Mouse (Mus musculus): ENCODE measurements around the gene Rfxank.

Gene Rfxank

GRCm38 (mm10) chr8:70150158-70150557, 11.2 kb upstream of the Rfxank start:
- no peak for DNase-seq (ENCODE audit: low spot score)

GRCm38 (mm10) chr8:70147678-70148607, 9.0 kb upstream of the Rfxank start:
- no peak for DNase-seq (ENCODE audit: low spot score)

- no peak for DNase-seq (ENCODE audit: low spot score)
These were observed 1.0 kb upstream of the Rfxank start for GRCm38 (mm10) chr8:70139981-70140380.

GRCm38 (mm10) chr8:70137890-70138289, 1.1 kb downstream of the Rfxank start:
- no peak for DNase-seq (ENCODE audit: low spot score)

- DNase-seq (ENCODE audit: low spot score) = no peak
These were observed 2.4 kb downstream of the Rfxank start for GRCm38 (mm10) chr8:70136591-70136990.

GRCm38 (mm10) chr8:70134931-70135330, 4.0 kb downstream of the Rfxank start:
- DNase-seq (ENCODE audit: low spot score) = no peak

- DNase-seq (ENCODE audit: low spot score) = no peak
These were observed 4.9 kb downstream of the Rfxank start for GRCm38 (mm10) chr8:70134086-70134485.

GRCm38 (mm10) chr8:70131166-70131883, 7.6 kb downstream of the Rfxank start, which contains the start of gene Nr2c2ap:
Gene Nr2c2ap, plus strand, starts transcription at chr8:70131333.
- peak; percentile 60 for DNase-seq (ENCODE audit: low spot score)

- no peak for DNase-seq (ENCODE audit: low spot score)
These were observed 8.9 kb downstream of the Rfxank start for GRCm38 (mm10) chr8:70130066-70130465.

- no peak for DNase-seq (ENCODE audit: low spot score)
These were observed 9.5 kb downstream of the Rfxank start for GRCm38 (mm10) chr8:70129309-70129952.

- DNase-seq (ENCODE audit: low spot score) = peak; percentile 46
These were observed 10.5 kb downstream of the Rfxank start for GRCm38 (mm10) chr8:70128435-70128834.

- DNase-seq (ENCODE audit: low spot score) = no peak
These were observed 14.0 kb downstream of the Rfxank start for GRCm38 (mm10) chr8:70124992-70125391.

GRCm38 (mm10) chr8:70122863-70123262, 16.1 kb downstream of the Rfxank start:
- no peak for DNase-seq (ENCODE audit: low spot score)

GRCm38 (mm10) chr8:70120667-70121066, 18.3 kb downstream of the Rfxank start, which contains the start of gene Ncan:
Gene Ncan, minus strand, starts transcription at chr8:70120873.
- DNase-seq (ENCODE audit: low spot score) = peak; percentile 25

GRCm38 (mm10) chr8:70118726-70119700, 19.9 kb downstream of the Rfxank start:
- DNase-seq (ENCODE audit: low spot score) = no peak

- no peak for DNase-seq (ENCODE audit: low spot score)
These were observed 21.3 kb downstream of the Rfxank start for GRCm38 (mm10) chr8:70117611-70118010.

- DNase-seq (ENCODE audit: low spot score) = no peak
These were observed 24.1 kb downstream of the Rfxank start for GRCm38 (mm10) chr8:70114892-70115291.

- no peak for DNase-seq (ENCODE audit: low spot score)
These were observed 24.5 kb downstream of the Rfxank start for GRCm38 (mm10) chr8:70114488-70114887.

GRCm38 (mm10) chr8:70112401-70113016, 26.4 kb downstream of the Rfxank start:
- DNase-seq (ENCODE audit: low spot score) = no peak

GRCm38 (mm10) chr8:70111192-70111795, 27.7 kb downstream of the Rfxank start:
- no peak for DNase-seq (ENCODE audit: low spot score)

Measured in ovary, adult 18-20 months (tissue).